Mouse (Mus musculus) yolk sac, embryonic 10.5 days (tissue): Measurements from ENCODE around the gene Adprm.
"Not testable (repeated sequence)": the region's sequence is repeated elsewhere in the genome, so short reads cannot be mapped to it uniquely, and the experiment has no call there.

Experiments used
- DNase-seq: peaks from one replicate; pipeline ENCODE4 v3.0.0-alpha.2; 2017; ENCODE audit warnings: low spot score

Gene Adprm

DNA sequence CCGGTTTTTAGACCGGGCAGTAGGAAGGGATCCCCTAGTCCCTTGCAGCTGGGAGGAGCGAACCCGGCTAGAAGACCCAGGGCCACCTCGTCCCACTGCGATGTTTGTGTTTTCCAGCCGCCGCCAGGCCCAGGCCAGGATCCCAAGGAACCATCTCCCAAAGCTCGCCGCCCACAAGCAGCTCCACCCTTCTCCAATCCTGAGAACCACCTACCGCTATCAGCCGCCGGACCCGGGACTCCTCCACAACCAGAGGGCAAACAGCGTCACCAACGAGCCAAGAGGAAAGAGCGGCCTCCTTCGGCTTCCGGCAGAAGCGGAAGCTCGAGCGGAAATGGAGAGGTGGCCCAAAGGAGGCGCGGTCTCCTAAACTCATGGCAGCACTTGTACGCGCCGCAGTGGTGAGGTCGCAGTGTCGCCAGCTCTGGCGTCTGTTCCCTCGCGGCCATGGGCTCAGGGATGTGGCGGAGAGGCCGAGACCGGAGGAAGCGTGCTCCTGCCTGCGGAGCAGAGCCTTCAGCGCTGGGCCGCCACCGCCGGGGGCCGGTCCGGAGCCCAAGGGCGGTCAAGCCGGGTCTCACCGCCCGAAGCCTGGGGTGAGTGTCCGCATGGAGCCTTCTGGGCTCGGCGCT, at the start of gene Adprm, which contains the start of gene Sco1:
TSS of gene Adprm (minus strand) at position 274 of the 632 bp plus-strand sequence.
TSS of gene Sco1 (plus strand) at position 350 of the 632 bp plus-strand sequence.
- peak; percentile 91 for DNase-seq

DNA sequence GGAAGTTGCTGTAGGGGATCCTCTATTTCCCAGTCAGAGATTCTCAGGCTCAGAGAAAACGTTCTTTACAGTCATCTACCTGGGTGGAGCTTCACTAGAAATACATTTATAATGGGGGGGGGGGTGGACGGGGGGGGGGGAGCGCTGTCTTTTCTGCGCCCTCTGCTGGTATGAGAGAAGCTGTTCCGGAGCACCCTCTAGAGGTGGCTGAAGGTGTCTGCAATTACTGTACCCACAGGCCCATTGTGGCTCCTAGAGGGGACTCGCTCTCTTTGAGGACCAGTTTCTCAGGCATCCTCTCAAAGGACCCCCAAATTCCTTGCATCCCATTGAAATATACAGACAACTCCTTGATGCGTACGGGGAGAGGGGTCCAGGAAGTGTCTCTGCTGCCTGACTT, 49.3 kb upstream of the Adprm start:
- no peak for DNase-seq

DNA sequence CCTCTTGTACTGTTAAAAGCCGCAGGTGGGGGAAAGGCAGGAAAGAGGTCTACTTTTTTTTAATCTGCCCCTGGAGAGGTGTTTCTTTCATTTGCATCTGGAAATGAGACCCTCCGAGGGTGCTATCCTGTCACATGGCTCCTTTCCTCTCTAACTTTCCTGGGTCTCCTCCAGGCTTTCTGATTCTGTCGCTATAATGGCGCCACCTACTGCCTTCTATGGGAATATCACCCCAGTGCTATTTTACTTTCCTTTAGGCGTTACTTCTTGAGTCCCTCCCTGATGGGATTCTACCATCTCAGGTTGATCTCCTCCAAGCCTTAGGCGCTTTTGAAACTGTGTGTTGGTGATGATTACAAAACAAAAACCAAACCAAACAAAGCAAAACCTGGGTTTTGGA, 47.8 kb upstream of the Adprm start:
- no peak for DNase-seq

DNA sequence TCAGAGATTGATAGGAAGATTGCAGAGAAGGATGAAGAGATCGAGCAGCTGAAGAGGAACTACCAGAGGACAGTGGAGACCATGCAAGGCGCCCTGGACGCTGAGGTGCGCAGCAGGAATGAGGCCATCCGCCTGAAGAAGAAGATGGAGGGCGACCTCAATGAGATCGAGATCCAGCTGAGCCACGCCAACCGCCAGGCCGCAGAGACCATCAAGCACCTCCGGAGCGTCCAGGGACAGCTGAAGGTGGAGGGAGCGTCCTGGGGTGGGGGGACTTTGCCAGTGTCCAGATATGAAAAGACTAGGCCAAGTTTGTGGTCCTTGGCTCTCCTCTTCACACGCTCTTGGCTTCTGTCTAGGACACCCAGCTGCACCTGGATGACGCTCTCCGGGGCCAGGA, 46.8 kb upstream of the Adprm start:
- DNase-seq = no peak

DNA sequence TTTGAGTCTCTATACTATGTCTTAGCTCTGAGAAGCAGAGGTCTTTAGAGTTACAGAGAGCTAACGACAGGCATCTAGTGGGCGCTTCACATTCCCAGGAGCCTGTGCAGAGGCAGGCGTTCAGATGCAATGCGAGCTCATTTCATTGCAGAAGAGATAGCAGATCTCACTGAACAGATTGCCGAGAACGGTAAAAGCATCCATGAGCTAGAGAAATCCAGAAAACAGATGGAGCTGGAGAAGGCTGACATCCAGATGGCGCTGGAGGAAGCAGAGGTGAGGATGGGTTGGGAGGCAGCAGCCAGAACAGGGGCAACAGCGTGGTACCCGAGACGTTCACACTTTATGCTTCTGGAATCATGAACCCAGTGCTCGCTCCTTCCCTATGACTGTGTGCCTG, 46.0 kb upstream of the Adprm start:
- no peak for DNase-seq

DNA sequence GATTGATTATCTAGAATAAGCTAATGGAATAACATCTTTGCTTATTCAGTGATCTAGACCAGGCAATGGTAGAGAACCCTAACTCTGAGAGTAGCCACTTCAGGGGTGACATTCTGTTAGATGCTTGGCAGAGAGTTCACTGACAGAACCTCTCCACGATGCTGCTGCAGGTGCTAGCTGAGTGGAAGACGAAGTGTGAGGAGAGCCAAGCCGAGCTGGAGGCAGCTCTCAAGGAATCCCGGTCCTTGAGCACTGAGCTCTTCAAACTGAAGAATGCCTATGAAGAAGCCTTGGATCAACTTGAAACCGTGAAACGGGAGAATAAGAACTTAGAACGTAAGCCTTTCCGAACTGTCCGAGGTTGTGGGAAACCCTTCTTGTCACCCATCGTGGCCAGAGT, 45.3 kb upstream of the Adprm start:
- DNase-seq = no peak

DNA sequence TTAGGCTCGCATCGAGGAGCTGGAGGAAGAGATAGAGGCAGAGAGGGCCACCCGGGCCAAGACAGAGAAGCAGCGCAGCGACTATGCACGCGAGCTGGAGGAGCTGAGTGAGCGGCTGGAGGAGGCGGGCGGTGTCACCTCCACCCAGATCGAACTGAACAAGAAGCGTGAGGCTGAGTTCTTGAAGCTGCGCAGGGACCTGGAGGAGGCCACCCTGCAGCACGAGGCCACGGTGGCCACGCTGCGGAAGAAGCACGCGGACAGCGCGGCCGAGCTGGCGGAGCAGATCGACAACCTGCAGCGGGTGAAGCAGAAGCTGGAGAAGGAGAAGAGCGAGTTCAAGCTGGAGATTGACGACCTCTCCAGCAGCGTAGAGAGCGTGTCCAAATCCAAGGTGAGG, 42.1 kb upstream of the Adprm start:
- DNase-seq = no peak

DNA sequence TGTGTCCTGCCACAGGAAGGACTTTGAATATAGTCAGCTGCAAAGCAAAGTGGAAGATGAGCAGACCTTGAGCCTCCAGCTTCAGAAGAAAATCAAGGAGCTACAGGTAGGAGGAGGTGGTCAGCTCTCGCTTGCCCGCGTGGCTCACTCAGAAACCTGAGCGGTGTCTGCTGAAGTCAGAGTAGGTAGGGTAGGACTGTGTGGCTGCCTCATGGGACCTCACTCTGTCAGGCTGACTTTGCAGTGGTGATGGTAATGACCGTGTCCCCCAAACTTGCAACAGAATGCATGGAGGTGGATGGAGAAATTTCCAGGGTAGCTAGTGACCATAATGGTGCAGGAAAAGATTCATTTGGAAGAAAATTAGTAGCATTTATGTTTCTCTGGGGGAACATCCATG, 41.3 kb upstream of the Adprm start:
- DNase-seq = no peak

DNA sequence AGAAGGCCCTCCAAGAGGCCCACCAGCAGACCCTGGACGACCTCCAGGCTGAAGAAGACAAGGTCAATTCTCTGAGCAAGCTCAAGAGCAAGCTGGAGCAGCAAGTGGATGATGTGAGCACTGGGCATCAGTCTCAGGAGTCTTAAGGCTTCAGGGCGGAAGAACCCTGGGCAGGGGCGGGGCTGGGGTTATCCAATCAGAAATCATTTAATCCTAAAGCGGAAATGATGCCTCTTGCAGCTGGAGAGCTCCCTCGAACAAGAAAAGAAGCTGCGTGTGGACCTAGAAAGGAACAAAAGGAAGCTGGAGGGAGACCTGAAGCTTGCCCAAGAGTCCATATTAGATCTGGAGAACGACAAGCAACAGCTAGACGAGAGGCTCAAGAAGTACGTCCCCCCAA, 40.8 kb upstream of the Adprm start:
- DNase-seq = no peak

DNA sequence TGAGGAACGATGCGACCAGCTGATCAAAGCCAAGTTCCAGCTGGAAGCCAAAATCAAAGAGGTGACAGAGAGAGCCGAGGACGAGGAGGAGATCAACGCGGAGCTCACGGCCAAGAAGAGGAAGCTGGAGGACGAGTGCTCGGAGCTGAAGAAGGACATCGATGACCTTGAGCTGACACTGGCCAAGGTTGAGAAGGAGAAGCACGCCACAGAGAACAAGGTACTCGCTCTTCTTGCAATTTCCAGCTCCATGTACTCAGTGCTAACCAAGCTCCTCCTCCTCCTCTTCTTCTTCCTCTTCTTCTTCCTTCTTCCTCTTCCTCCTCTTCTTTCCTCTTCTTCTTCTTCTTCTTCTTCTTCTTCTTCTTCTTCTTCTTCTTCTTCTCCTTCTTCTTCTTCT, 40.0 kb upstream of the Adprm start:
- DNase-seq = not testable (repeated sequence)

DNA sequence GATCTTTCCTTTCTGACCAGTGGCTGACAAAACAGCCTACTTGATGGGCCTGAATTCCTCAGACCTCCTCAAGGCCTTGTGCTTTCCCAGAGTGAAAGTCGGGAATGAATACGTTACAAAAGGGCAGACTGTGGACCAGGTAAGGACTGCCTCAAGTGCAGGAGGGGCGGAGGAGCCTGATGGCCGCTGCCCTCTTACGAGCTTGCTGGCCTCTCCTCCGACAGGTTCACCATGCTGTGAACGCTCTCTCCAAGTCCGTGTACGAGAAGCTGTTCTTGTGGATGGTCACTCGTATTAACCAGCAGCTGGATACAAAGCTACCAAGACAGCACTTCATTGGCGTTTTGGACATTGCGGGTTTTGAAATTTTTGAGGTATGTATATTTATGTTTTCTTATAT, 34.8 kb upstream of the Adprm start:
- no peak for DNase-seq

DNA sequence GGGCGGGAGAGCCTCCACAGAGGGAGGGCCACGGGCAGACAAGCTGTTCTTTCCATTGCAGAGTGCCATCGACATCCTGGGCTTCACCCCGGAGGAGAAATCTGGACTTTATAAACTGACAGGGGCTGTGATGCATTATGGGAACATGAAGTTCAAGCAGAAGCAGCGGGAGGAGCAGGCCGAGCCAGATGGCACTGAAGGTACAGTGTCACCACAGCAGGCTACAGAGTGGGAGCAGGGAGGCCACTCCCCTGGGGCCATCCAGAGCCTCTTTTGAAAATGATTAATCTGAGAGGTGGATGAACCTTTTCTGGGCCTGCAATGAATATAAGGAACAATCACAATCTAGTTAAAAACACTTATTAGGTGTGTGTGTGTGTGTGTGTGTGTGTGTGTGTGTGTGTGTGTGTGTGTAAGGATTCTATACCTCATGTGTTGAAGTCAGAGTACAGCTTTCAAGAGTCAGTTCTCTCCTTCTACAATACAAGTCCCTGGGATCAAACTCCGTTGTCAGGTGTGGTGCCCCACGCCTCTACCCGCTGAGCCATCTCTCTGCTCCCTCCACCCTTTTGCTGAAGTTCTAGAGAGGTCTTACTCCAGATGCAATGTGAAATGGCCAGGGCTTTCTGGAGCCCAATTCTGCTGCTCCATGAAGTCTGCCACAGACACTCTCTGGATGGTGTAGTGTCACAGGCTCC, 34.2 kb upstream of the Adprm start:
- DNase-seq = no peak

DNA sequence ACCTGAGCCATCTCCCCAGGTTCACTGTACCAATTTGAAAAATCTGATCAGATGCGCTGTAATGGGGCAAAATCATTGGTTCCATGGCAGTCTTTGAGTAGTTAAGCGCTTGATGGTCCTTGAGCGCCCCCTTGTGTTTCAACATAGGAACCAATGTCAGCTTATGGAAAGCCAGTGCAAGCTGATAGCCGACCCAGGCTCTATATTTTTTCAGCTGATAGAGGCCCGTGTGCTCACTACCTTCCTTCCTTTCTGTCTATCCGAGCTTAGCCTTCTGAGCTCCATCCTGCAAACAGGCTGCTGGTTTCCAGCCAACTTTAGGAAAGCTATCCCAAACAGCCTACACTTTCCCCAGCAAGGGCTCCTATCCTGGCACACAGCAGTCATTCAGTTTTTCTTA, 33.1 kb upstream of the Adprm start:
- DNase-seq = peak; percentile 35

DNA sequence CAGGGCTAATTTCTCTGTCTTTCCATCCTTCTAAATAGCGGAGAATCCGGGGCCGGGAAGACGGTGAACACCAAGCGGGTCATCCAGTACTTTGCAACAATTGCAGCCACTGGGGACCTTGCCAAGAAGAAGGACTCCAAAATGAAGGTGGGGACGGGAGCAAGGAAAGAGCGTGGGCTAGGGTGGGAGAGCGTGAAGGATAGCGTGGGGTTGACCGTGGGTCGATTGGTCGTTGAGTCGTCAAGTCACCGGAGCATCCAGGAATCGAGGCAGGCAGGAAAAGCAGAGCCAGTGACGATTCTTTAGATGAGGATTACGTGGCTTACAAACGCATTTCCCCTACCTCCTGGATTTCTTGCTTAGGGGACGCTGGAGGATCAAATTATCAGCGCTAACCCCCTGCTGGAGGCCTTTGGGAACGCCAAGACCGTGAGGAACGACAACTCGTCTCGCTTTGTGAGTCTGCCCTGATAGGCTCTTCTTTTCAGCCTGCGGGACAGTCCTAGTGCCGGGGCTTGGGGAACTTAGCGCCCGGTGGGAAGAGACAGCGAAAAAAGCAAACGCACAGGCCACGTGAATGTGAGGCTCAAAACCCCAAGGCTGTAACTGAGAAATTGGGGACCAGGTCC, 31.4 kb upstream of the Adprm start:
- DNase-seq = no peak

DNA sequence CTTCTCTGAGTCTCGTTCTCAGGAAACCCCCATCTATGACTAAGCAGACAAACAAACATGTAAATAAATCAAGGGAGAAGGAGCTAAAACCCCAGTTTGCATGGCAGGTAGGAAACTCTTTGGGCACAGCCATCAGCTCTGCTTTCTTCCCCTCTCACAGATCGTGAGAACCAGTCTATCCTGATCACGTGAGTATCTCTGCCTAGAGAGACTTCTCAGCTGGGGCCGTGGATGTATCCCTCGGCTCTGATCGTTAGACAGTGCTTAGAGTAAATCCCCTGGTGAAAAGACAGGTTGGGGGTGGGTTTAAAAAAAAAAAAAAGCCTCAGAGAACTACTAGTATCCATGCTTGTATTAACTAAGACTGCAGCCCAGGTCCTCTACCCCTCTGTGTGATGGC, 30.8 kb upstream of the Adprm start:
- DNase-seq = no peak

DNA sequence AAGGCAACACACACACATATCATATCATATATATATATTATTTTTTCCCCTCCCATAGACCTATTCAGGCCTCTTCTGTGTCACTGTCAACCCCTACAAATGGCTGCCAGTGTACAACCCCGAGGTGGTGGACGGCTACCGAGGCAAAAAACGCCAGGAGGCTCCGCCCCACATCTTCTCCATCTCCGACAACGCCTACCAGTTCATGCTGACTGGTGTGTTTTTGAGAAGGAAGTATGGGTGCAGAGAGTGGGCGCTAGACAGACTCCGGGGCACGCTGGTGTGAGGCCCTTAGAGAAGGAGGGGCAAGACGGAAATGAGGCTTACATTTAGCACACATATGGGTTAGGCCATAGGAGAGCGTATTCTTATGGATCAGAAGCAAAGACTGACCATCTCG, 30.4 kb upstream of the Adprm start:
- DNase-seq = no peak

DNA sequence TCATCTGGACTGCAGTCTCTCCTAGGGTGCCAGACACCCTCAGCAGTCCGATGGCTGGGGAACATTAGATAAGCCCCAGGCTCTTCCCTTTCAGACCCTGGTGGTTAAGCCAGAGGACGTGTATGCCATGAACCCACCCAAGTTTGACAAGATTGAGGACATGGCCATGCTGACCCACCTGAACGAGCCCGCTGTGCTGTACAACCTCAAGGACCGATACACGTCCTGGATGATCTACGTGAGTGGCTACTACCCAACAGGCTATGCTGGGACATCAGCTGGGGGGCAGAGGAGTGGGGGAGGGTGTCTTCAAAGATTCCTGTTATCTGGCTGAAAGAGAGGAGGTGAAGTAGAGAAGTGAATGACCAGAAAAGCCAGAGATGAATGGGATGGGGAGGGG, 29.8 kb upstream of the Adprm start:
- no peak for DNase-seq

DNA sequence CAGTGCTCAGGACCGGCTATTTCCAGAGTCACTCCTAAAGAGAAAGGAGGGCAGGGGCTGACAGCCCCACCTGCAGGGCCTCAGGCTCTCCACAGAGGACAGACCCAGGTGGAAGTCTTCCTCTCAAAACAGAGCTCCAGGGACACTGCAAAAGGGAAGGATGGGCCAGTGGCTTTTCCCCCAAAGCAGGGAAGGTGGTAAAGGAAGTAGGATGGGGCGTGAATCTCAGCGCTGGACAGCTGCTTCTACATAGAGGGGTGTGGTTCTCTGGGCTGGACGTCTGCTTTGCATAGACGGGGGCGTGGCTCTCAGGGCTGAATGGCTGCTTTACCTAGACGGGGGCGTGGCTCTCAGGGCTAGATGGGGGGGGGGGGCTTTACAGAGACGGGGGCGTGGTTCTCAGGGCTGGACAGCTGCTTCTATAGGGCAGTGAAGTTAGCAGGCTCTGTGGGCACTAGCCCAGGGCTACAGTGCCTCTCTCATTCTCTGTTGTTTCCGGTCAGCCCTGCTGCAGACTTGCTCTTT, 28.8 kb upstream of the Adprm start:
- peak; percentile 73 for DNase-seq

DNA sequence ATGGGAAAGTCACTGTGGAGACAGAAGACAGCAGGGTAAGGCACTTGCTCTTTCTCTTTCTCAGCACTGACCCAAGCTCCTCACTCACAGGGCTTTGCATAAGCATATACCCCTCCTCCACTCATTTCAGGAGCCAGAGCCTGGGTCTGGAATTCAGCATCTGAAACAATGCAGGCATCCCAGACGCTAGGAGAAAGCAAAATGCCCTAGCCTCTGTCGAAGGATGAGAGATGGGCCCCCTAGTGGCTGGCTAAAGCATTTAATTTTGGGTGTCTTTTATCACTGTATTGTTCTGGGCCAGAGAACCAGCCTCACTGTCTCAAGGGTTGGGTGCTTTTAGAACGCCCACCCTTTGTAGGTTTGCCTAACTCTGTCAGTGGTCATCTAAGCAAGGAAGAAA, 27.8 kb upstream of the Adprm start:
- DNase-seq = peak; percentile 30

DNA sequence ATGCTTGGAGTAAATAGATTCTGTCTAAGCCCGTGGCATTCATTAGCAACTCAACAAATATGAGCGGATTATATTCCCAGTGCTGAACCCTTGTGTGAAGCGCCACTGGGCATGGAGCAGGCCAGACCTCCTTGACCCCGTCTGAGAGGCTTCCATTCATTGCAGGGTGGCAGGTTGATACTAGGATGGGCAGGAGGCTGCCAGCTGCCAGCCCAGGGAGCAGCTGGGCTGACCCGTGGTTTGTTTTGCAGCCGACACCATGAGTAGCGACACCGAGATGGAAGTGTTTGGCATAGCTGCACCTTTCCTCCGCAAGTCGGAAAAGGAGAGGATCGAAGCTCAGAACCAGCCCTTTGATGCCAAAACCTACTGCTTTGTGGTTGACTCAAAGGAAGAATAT, 27.3 kb upstream of the Adprm start:
- no peak for DNase-seq

DNA sequence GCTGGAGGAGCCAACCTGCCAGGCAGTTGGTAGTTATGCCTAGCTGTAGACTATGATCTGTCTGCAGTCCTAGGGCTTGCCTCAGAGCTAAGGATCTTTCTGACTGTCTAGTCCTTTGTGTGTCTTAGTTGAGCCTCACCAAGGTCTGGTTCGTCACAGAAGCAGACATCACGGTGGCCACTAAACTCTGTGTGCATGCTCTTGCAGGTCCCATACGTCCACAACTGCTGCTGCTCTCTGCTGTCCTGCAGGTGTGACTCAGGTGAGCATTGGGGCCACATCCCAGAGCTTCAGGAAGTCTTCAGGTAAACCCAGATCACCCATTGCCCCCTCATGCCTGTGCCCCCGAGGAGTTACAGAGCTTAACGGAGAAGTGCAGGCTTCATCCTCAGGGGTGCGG, 26.5 kb upstream of the Adprm start:
- no peak for DNase-seq

DNA sequence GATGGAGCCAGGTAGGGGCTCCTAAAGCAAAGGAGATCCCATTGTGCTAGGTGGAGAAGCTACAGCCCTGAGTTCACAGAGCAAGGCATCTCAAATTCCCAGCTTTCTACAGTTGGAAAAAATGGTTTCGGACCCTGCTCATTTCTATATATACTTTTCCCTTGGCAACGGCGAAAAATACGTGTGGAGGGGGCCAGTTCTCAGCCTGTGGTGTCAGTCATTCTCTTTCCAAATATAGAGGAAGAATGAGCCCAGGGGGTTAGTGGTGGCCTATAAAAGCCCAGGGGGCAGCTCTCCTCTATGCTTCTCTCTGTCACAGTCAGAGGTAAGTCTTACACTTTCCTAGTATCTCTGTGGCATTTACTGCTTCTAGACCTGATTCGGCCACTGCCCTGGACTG, 25.6 kb upstream of the Adprm start, which contains the start of gene Myh3:
TSS of gene Myh3 (plus strand) at position 301 of the 400 bp plus-strand sequence.
- DNase-seq = no peak

DNA sequence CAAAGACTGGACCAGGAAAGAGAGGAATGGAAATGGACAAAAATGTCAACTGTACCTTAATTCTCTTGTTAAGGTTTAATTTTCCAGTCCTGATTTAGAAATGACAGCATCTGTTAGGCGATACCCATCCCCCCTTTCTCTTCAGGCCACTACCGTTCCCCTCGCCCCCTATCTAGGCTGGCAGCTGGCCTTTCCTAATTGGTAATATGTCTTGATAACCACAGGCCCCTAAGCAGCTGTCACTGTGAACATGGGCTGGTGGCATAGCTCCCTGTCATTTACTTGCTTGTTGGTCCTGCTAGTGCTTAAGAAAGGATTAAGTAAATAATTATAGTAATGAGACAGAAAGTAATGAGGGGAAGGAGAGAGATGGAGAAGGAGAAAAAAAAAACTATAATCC, 25.0 kb upstream of the Adprm start:
- DNase-seq = no peak
